Mouse (Mus musculus) ES-Bruce4 (cell line): ENCODE results near the gene Hadha. TPM values are rescaled to one million over a fixed set of nuclear protein-coding genes. Genes with fewer than 3 reads are reported as not detected.

Experiments
- H3K27ac ChIP-seq: 2 replicates; pipeline ENCODE4 v1.5.1; 2012; ENCODE audit warnings: low read length, inconsistent platforms; ENCODE audit not compliant: insufficient read depth
- H3K27me3 ChIP-seq: 2 replicates; pipeline ENCODE4 v1.6.1; 2012; ENCODE audit warnings: mild to moderate bottlenecking, low read length, inconsistent platforms; ENCODE audit not compliant: control insufficient read depth, poor library complexity, insufficient read depth, severe bottlenecking
- H3K36me3 ChIP-seq: 2 replicates; pipeline ENCODE4 v1.6.1; 2012; ENCODE audit warnings: inconsistent platforms, mild to moderate bottlenecking, low read length, moderate library complexity; ENCODE audit not compliant: control insufficient read depth, poor library complexity, insufficient read depth, severe bottlenecking
- H3K4me1 ChIP-seq: one replicate; pipeline ENCODE4 v1.8.1; 2011; ENCODE audit warnings: low read length; ENCODE audit not compliant: control insufficient read depth, insufficient read depth
- H3K4me3 ChIP-seq: 2 replicates; pipeline ENCODE4 v1.5.1; 2011; ENCODE audit warnings: low read depth, mild to moderate bottlenecking, low read length
- H3K9ac ChIP-seq: 2 replicates; pipeline ENCODE4 v1.6.1; 2012; ENCODE audit warnings: low read depth, mild to moderate bottlenecking, inconsistent platforms; ENCODE audit not compliant: poor library complexity, severe bottlenecking
- H3K9me3 ChIP-seq: replicated peaks from 2 replicates; pipeline ENCODE4 v1.6.1; 2012; ENCODE audit warnings: mild to moderate bottlenecking, low read length, inconsistent platforms; ENCODE audit not compliant: control insufficient read depth, poor library complexity, insufficient read depth, severe bottlenecking
- CTCF ChIP-seq: IDR thresholded peaks from one replicate; pipeline ENCODE4 v1.8.1; 2011; ENCODE audit warnings: low read depth, low read length
- EP300 ChIP-seq: IDR thresholded peaks from 2 replicates; pipeline ENCODE4 v1.6.1; 2011; ENCODE audit warnings: low read depth, low read length; ENCODE audit not compliant: insufficient read depth
- POLR2A ChIP-seq: IDR thresholded peaks from one replicate; pipeline ENCODE4 v1.8.1; 2011; ENCODE audit warnings: low read length; ENCODE audit not compliant: insufficient read depth
- polyA plus RNA-seq: library from polyadenylated mRNA; stranded (reverse); fragments of >200 nt; gene quantifications from 2 replicates; pipeline ENCODE4 v1.2.4, GENCODE M21; 2011; ENCODE audit warnings: low read depth; ENCODE audit not compliant: missing spikeins, insufficient read depth, insufficient read length

Hadha gene
- polyA plus RNA-seq, 1 experiment, result 59.3 TPM

- TF ChIP-seq EP300 (no peak), CTCF (no peak), POLR2A (no peak)
- H3K36me3 ChIP-seq, result no peaks in the 10 kb centered on the region
Observed at GRCm38 (mm10) chr5:30119163-30119562, 35.8 kb downstream of the Hadha start.

GRCm38 (mm10) chr5:30118018-30118417 is 36.9 kb downstream of the Hadha start:
- Histone ChIP-seq H3K27me3 (no peaks in the 10 kb centered on the region), H3K4me3 (no peak overlapping the region), H3K9ac (no peak overlapping the region), H3K4me1 (peaks cover 1% of the 10 kb centered on the region), H3K27ac (no peak overlapping the region), H3K36me3 (no peaks in the 10 kb centered on the region), H3K9me3 (no peaks in the 10 kb centered on the region)
- TF ChIP-seq CTCF (no peak), EP300 (no peak)

More at GRCm38 (mm10) chr5:30119163-30119562, 35.8 kb downstream of the Hadha start:
- Histone ChIP-seq H3K27ac (no peak overlapping the region), H3K4me1 (peaks cover 1% of the 10 kb centered on the region), H3K4me3 (no peak overlapping the region), H3K9ac (no peak overlapping the region), H3K9me3 (no peaks in the 10 kb centered on the region), H3K27me3 (no peaks in the 10 kb centered on the region)

- Histone ChIP-seq H3K4me3 (no peak overlapping the region; the same call in 1 of the 2 replicates), H3K27me3 (no peaks in the 10 kb centered on the region)
- TF ChIP-seq CTCF, result peak; percentile 64
- no peak for TF ChIP-seq POLR2A
Observed at GRCm38 (mm10) chr5:30115718-30116117, 39.2 kb downstream of the Hadha start.

GRCm38 (mm10) chr5:30114761-30115140 is 40.2 kb downstream of the Hadha start:
- Histone ChIP-seq H3K9me3 (no peaks in the 10 kb centered on the region), H3K36me3 (no peaks in the 10 kb centered on the region), H3K9ac (peak overlapping the region; percentile 51), H3K27me3 (no peaks in the 10 kb centered on the region), H3K4me1 (no peaks in the 10 kb centered on the region), H3K4me3 (peak overlapping the region; percentile 68), H3K27ac (no peak overlapping the region)
- TF ChIP-seq CTCF, result no peak
- TF ChIP-seq POLR2A, result no peak
- no peak for TF ChIP-seq EP300

More at GRCm38 (mm10) chr5:30115718-30116117, 39.2 kb downstream of the Hadha start:
- H3K9ac ChIP-seq, result no peak overlapping the region
- H3K36me3 ChIP-seq, result no peaks in the 10 kb centered on the region
- no peaks in the 10 kb centered on the region for H3K4me1 ChIP-seq
- H3K27ac ChIP-seq, result no peak overlapping the region
- no peaks in the 10 kb centered on the region for H3K9me3 ChIP-seq

GRCm38 (mm10) chr5:30113881-30114760 is 40.8 kb downstream of the Hadha start:
- H3K4me3 ChIP-seq, result peak overlapping the region; percentile 68
- TF ChIP-seq EP300 (no peak), CTCF (peak; percentile 46), POLR2A (no peak)
- no peaks in the 10 kb centered on the region for H3K9me3 ChIP-seq
- H3K27me3 ChIP-seq, result no peaks in the 10 kb centered on the region
- no peak overlapping the region for H3K27ac ChIP-seq
- H3K4me1 ChIP-seq, result no peaks in the 10 kb centered on the region
- H3K9ac ChIP-seq, result peak overlapping the region; percentile 51
- H3K36me3 ChIP-seq, result no peaks in the 10 kb centered on the region

- H3K36me3 ChIP-seq, result no peaks in the 10 kb centered on the region
- TF ChIP-seq POLR2A, result no peak
- peak; percentile 50 for TF ChIP-seq CTCF
- no peaks in the 10 kb centered on the region for H3K9me3 ChIP-seq
- H3K4me1 ChIP-seq, result peaks cover 2% of the 10 kb centered on the region
- H3K27me3 ChIP-seq, result no peaks in the 10 kb centered on the region
- no peak overlapping the region for H3K4me3 ChIP-seq
- H3K9ac ChIP-seq, result no peak overlapping the region
- H3K27ac ChIP-seq, result no peak overlapping the region
Observed at GRCm38 (mm10) chr5:30112533-30113068, 42.4 kb downstream of the Hadha start.
